In the genomic region with DNA sequence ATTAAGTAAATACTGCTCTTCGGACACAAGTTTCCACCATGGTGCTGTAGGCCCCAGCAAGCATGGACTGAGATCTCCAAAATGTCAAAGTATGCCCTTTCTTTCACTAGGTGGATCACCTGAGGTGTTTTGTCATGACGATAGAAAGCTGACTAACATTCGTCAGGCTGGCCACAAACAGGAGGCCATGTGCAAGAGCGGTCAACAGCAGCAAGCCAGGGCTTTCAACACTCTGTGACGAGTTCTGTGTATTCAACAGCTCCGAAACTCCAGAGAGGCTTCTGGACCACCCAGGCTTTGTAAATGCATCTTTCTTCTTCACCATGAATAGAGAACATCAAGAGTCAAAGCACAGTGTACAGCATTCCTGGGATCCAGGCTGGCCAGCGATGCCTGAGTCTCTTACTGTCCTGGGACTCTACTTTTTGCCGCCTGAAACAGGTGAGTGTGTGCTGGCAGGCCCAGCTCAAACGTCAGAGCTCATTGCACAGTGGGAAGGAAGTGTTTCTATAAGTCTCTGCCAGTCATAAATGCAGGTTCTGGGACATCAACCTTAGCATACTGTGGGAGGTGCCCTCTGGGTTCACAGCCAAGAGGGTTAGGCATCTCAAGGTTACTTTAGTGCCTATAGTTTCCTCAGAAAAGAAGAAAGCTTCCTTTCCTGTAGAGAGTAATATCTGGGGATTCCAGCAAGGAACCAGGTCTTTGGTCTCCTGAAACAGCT, we compare ENCODE assay signal across 23 mouse cellular contexts. TPM values are rescaled to one million over a fixed set of nuclear protein-coding genes. Genes with fewer than 3 reads are reported as not detected.
DNase-seq lines count a peak whose midpoint lies in the region; ATAC-seq and TF ChIP-seq lines count a peak whose summit lies in the region.
"Had no signal": no experiment of that assay in that cellular context is flagged by ENCODE, and none has a peak within 500 bp of the region (broad histone marks: within the 10 kb centered on the region; RNA-seq: fewer than 3 reads in every experiment).

No protein-coding gene starts in this region.

- H3K27ac ChIP-seq in liver, embryonic 15.5 days (replicated peaks), result peak overlapping the region; percentile 14; the same call in 1 of the 2 replicates
- H3K27ac ChIP-seq in liver, embryonic 12.5 days, result no peak overlapping the region
- H3K27ac ChIP-seq in intestine, postnatal 0 days (ENCODE audit: low read depth, low read length), result peak overlapping the region; percentile 66; the same call in 1 of the 2 replicates
- H3K27ac ChIP-seq: embryonic facial prominence, embryonic 12.5 days; embryonic facial prominence, embryonic 15.5 days; forebrain, embryonic 12.5 days; forebrain, embryonic 15.5 days; hindbrain, embryonic 12.5 days; hindbrain, embryonic 15.5 days had no signal

- ATAC-seq in liver, embryonic 15.5 days (ENCODE audit: insufficient read depth), result no peak
- ATAC-seq in liver, embryonic 12.5 days, result no peak
- 0 out of 2 replicates have a peak, but pooled peaks have one; percentile 5 for ATAC-seq in granulocyte monocyte progenitor cell, adult 5-6 weeks (replicated peaks; ENCODE audit: poor library complexity, severe bottlenecking)
- ATAC-seq in intestine, postnatal 0 days, result peak; percentile 54
- ATAC-seq: activated CD4-positive, CD25-positive, alpha-beta regulatory T cell, adult 4 months; forebrain, embryonic 15.5 days had no signal

- no peak overlapping the region for H3K4me2 ChIP-seq in liver, embryonic 15.5 days
- H3K4me2 ChIP-seq in liver, embryonic 12.5 days, result no peak overlapping the region
- H3K4me2 ChIP-seq in intestine, postnatal 0 days (replicated peaks; ENCODE audit: low read depth), result no peak overlapping the region
- H3K4me2 ChIP-seq: embryonic facial prominence, embryonic 12.5 days; embryonic facial prominence, embryonic 15.5 days; forebrain, embryonic 12.5 days; forebrain, embryonic 15.5 days; heart, embryonic 11.5 days; hindbrain, embryonic 12.5 days; hindbrain, embryonic 15.5 days had no signal

- no peaks in the 10 kb centered on the region for H3K9me3 ChIP-seq in liver, embryonic 15.5 days (replicated peaks)
- peaks cover 4% of the 10 kb centered on the region; the same call in 1 of the 2 replicates for H3K9me3 ChIP-seq in liver, embryonic 12.5 days (replicated peaks)
- no peaks in the 10 kb centered on the region for H3K9me3 ChIP-seq in intestine, postnatal 0 days (ENCODE audit: control insufficient read depth)
- H3K9me3 ChIP-seq: embryonic facial prominence, embryonic 12.5 days; embryonic facial prominence, embryonic 15.5 days; forebrain, embryonic 12.5 days; forebrain, embryonic 15.5 days; hindbrain, embryonic 12.5 days; hindbrain, embryonic 15.5 days had no signal

- no peaks in the 10 kb centered on the region for H3K36me3 ChIP-seq in liver, embryonic 15.5 days (replicated peaks)
- H3K36me3 ChIP-seq in liver, embryonic 12.5 days, result no peaks in the 10 kb centered on the region
- H3K36me3 ChIP-seq in intestine, postnatal 0 days (ENCODE audit: control insufficient read depth, insufficient read depth), result no peaks in the 10 kb centered on the region
- H3K36me3 ChIP-seq: embryonic facial prominence, embryonic 12.5 days; embryonic facial prominence, embryonic 15.5 days; forebrain, embryonic 12.5 days; forebrain, embryonic 15.5 days; hindbrain, embryonic 12.5 days; hindbrain, embryonic 15.5 days had no signal

- H3K4me1 ChIP-seq in liver, embryonic 15.5 days (replicated peaks), result peaks cover 24% of the 10 kb centered on the region
- H3K4me1 ChIP-seq in liver, embryonic 12.5 days, result peaks cover 19% of the 10 kb centered on the region
- 0 out of 2 replicates have a peak, but pooled peaks cover 3% of the 10 kb centered on the region for H3K4me1 ChIP-seq in intestine, postnatal 0 days (replicated peaks; ENCODE audit: control insufficient read depth, insufficient read depth, low read length)
- H3K4me1 ChIP-seq: embryonic facial prominence, embryonic 12.5 days had no signal

- no peak overlapping the region for H3K4me3 ChIP-seq in liver, embryonic 15.5 days (replicated peaks)
- H3K4me3 ChIP-seq in liver, embryonic 12.5 days, result no peak overlapping the region
- H3K4me3 ChIP-seq in intestine, postnatal 0 days (ENCODE audit: low read depth, low read length), result no peak overlapping the region
- H3K4me3 ChIP-seq: embryonic facial prominence, embryonic 12.5 days; embryonic facial prominence, embryonic 15.5 days; forebrain, embryonic 12.5 days; forebrain, embryonic 15.5 days; hindbrain, embryonic 12.5 days; hindbrain, embryonic 15.5 days had no signal

- WGBS in liver, embryonic 15.5 days (ENCODE audit: insufficient replicate concordance), result 64% methylated on average over 9 of the region's 9 CpGs
- WGBS in liver, embryonic 12.5 days (ENCODE audit: insufficient replicate concordance), result 67% methylated on average over 9 of the region's 9 CpGs
- WGBS in intestine, postnatal 0 days, result 72% methylated on average over 9 of the region's 9 CpGs

- TF ChIP-seq CTCF in intestine, postnatal 0 days (IDR thresholded peaks at IDR 0.05; ENCODE audit: low read depth), result no peak

- no peaks in the 10 kb centered on the region for H3K27me3 ChIP-seq in liver, embryonic 15.5 days
- H3K27me3 ChIP-seq in liver, embryonic 12.5 days (replicated peaks), result no peaks in the 10 kb centered on the region; the same call in none of the 2 replicates
- no peaks in the 10 kb centered on the region for H3K27me3 ChIP-seq in intestine, postnatal 0 days (replicated peaks; ENCODE audit: control insufficient read depth, insufficient read depth, low read length)
- H3K27me3 ChIP-seq: embryonic facial prominence, embryonic 12.5 days; embryonic facial prominence, embryonic 15.5 days; forebrain, embryonic 12.5 days; forebrain, embryonic 15.5 days; hindbrain, embryonic 15.5 days had no signal

- no peak for DNase-seq in left cerebral cortex, adult 18-20 months (ENCODE audit: low spot score in 2 of 2)
- DNase-seq in right cerebral cortex, postnatal 36 days (ENCODE audit: low spot score in 2 of 2), result no peak
- DNase-seq: adrenal gland, postnatal 10 days; adrenal gland, postnatal 36 days; cerebellum, adult 11 months; cerebellum, adult 2 months; cerebellum, adult 9-11 months; cerebellum, postnatal 25 days; gastrocnemius, postnatal 10 days; gastrocnemius, postnatal 36 days; heart, adult 11 months had no signal

- H3K9ac ChIP-seq in liver, embryonic 15.5 days, result no peak overlapping the region
- no peak overlapping the region for H3K9ac ChIP-seq in liver, embryonic 12.5 days
- H3K9ac ChIP-seq in intestine, postnatal 0 days (ENCODE audit: low read depth, low read length), result no peak overlapping the region
- H3K9ac ChIP-seq: embryonic facial prominence, embryonic 12.5 days; embryonic facial prominence, embryonic 15.5 days; forebrain, embryonic 12.5 days; forebrain, embryonic 15.5 days; hindbrain, embryonic 12.5 days; hindbrain, embryonic 15.5 days had no signal

RNA-seq across cellular contexts. Expression of a gene that starts 7.6 kb away (rescaled TPM):
- 7.7 and 8.7 TPM in 2 replicates for polyA plus RNA-seq in liver, embryonic 15.5 days (2015; fragmentation: Nextera tagmentation; extraction: Ambion mirVana)
- 6.9 and 8.0 TPM in 2 replicates for polyA plus RNA-seq in liver, embryonic 12.5 days (2016; fragmentation: Nextera tagmentation; extraction: Ambion mirVana)
- total RNA-seq in granulocyte monocyte progenitor cell, adult 5-6 weeks (2014; fragmentation: Nextera tagmentation), result 12.7 and 15.1 TPM in 2 replicates
- total RNA-seq in granulocyte monocyte progenitor cell, adult 5-6 weeks (2017), result 7.8 and 10.1 TPM in 2 replicates
- 4.4 and 4.9 TPM in 2 replicates for polyA plus RNA-seq in intestine, postnatal 0 days (2015; fragmentation: Nextera tagmentation; extraction: Ambion mirVana)
- 10 to 100 TPM; 18.2 to 19.8 TPM for total RNA-seq in left cerebral cortex, adult 18-20 months (2021)

RNA-seq across cellular contexts. Expression of a gene that starts 58.8 kb away (rescaled TPM):
- 22.4 and 23.7 TPM in 2 replicates for polyA plus RNA-seq in liver, embryonic 15.5 days (2015; fragmentation: Nextera tagmentation; extraction: Ambion mirVana)
- polyA plus RNA-seq in liver, embryonic 12.5 days (2016; fragmentation: Nextera tagmentation; extraction: Ambion mirVana), result 34.9 and 35.0 TPM in 2 replicates
- total RNA-seq in granulocyte monocyte progenitor cell, adult 5-6 weeks (2014; fragmentation: Nextera tagmentation), result 22.3 and 24.9 TPM in 2 replicates
- 60.8 and 69.0 TPM in 2 replicates for total RNA-seq in granulocyte monocyte progenitor cell, adult 5-6 weeks (2017)
- polyA plus RNA-seq in intestine, postnatal 0 days (2015; fragmentation: Nextera tagmentation; extraction: Ambion mirVana), result 35.3 and 41.2 TPM in 2 replicates
- 10 to 100 TPM; 34.1 to 43.7 TPM for total RNA-seq in left cerebral cortex, adult 18-20 months (2021)

Comparison
In these comparisons a context has a peak if more than half of its experiments do, and no peak if none do; other contexts are left out.
1. ATAC-seq: peak in granulocyte monocyte progenitor cell, adult 5-6 weeks (single experiment) and intestine, postnatal 0 days (single experiment); none in liver, embryonic 15.5 days (single experiment) and liver, embryonic 12.5 days (single experiment).